Mouse (Mus musculus) forebrain, embryonic 11.5 days (tissue): ENCODE results near the gene Olfr1312. TPM values are rescaled to one million over a fixed set of nuclear protein-coding genes. Genes with fewer than 3 reads are reported as not detected.
"Not testable (repeated sequence)": the region's sequence is repeated elsewhere in the genome, so short reads cannot be mapped to it uniquely, and the experiment has no call there.

Experiments used
- ATAC-seq: fragments of 200-750 bp; cut with Nextera tagmentation; replicated peaks from 2 replicates; pipeline ENCODE4 v1.8.0; 2017; ENCODE audit warnings: moderate TSS enrichment; ENCODE audit not compliant: low FRiP score
- DNase-seq: peaks from one replicate; pipeline ENCODE4 v3.0.0-alpha.2; 2017; ENCODE audit warnings: low spot score
- H3K27ac ChIP-seq: fragments of 300-500 bp; sonication (generic); 2 replicates; pipeline ENCODE4 v1.5.1; 2014; ENCODE audit warnings: low read depth, low read length
- H3K27me3 ChIP-seq: fragments of 300-500 bp; sonication (generic); 2 replicates; pipeline ENCODE4 v1.6.1; 2014; ENCODE audit warnings: mild to moderate bottlenecking, low read length, mixed read lengths; ENCODE audit not compliant: control insufficient read depth, insufficient read depth
- H3K36me3 ChIP-seq: fragments of 300-500 bp; sonication (generic); 2 replicates; pipeline ENCODE4 v1.6.1; 2014; ENCODE audit warnings: mild to moderate bottlenecking, low read length, moderate library complexity, mixed read lengths; ENCODE audit not compliant: control insufficient read depth, insufficient read depth
- H3K4me1 ChIP-seq: fragments of 300-500 bp; sonication (generic); replicated peaks from 2 replicates; pipeline ENCODE4 v1.6.1; 2014; ENCODE audit warnings: low read length, mixed read lengths; ENCODE audit not compliant: control insufficient read depth, insufficient read depth
- H3K4me2 ChIP-seq: fragments of 300-500 bp; sonication (generic); 2 replicates; pipeline ENCODE4 v1.6.1; 2014; ENCODE audit warnings: low read depth, mild to moderate bottlenecking, low read length, moderate library complexity, mixed read lengths; ENCODE audit not compliant: severe bottlenecking
- H3K4me3 ChIP-seq: fragments of 300-500 bp; sonication (generic); 2 replicates; pipeline ENCODE4 v1.5.1; 2014; ENCODE audit warnings: low read depth, low read length
- H3K9ac ChIP-seq: fragments of 300-500 bp; sonication (generic); 2 replicates; pipeline ENCODE4 v1.6.1; 2014; ENCODE audit warnings: low read length
- H3K9me3 ChIP-seq: fragments of 300-500 bp; sonication (generic); 2 replicates; pipeline ENCODE4 v1.6.1; 2016; ENCODE audit warnings: low read length, mixed read lengths; ENCODE audit not compliant: control insufficient read depth
- WGBS: fragments of 180-500 bp; shearing (Covaris S2); extraction: QIAGEN DNeasy Blood & Tissue Kit; methylation state at CpG from one replicate; pipeline ENCODE4 v1.1.7; 2014; 5-methylcytosine and 5-hydroxymethylcytosine counted together
- polyA plus RNA-seq: library from polyadenylated mRNA; unstranded; fragments of >200 nt; fragmentation: Nextera tagmentation; extraction: Ambion mirVana; gene quantifications from 2 replicates; pipeline ENCODE4 v1.2.1, GENCODE M21; 2014

Olfr1312 gene
- not detected in 2 replicates for polyA plus RNA-seq

DNA sequence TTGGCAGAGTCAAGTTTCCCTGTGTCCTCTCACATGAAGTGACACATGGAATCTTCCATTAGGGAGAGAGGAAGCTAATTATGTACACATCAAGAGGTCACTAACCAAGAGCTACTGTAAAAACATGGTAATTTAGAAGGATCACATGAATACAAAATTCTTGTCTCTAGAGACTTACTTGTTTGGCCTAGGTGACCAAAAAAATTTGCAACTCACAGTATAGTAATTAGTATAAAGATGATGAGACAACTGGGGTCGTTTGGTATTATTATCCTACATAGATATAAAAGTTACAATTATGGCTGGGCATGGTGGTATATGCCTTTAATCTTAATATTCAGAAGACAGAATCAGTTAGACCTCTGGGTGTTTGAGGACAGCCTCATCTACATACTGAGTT is at the start of gene Olfr1312:
TSS of gene Olfr1312 (minus strand) at position 101 of the 400 bp plus-strand sequence.
- DNase-seq (no peak), ATAC-seq (no peak)
- Histone ChIP-seq H3K36me3 (no peaks in the 10 kb centered on the region), H3K27ac (no peak within 1 kb of the TSS), H3K27me3 (no peaks in the 10 kb centered on the region), H3K4me2 (no peak within 1 kb of the TSS), H3K4me1 (no peaks in the 10 kb centered on the region), H3K9ac (no peak within 1 kb of the TSS), H3K9me3 (no peaks in the 10 kb centered on the region), H3K4me3 (no peak within 1 kb of the TSS)
- WGBS = 56% methylated on average over 1 of the region's 1 CpGs

DNA sequence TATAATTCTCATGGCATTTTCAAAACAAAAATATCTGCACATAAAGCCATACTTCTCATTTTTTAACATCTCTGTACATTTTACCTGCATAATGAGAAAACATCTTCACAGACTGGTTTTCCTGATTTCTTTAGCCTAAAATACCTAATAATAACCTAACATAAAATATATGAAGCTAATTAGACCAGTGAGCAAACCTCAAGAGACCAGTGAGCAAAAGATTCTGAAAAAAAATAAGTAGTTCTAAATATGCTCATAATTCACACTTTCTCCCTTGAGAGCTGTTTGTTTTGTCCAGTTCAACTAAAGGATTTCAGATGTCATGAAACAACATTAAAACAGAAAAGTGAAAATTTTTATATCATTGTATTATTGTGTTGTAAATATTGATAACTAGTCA is 46.6 kb upstream of the Olfr1312 start, which contains the start of gene Olfr1314:
TSS of gene Olfr1314 (minus strand) at position 101 of the 400 bp plus-strand sequence.
- no peaks in the 10 kb centered on the region for H3K27me3 ChIP-seq
- H3K4me1 ChIP-seq = no peaks in the 10 kb centered on the region
- no peaks in the 10 kb centered on the region for H3K36me3 ChIP-seq
- H3K9ac ChIP-seq = no peak within 1 kb of the TSS
- no peak within 1 kb of the TSS for H3K27ac ChIP-seq
- DNase-seq = no peak
- ATAC-seq = no peak
- H3K4me2 ChIP-seq = no peak within 1 kb of the TSS
- no peak within 1 kb of the TSS for H3K4me3 ChIP-seq
- H3K9me3 ChIP-seq = no peaks in the 10 kb centered on the region

DNA sequence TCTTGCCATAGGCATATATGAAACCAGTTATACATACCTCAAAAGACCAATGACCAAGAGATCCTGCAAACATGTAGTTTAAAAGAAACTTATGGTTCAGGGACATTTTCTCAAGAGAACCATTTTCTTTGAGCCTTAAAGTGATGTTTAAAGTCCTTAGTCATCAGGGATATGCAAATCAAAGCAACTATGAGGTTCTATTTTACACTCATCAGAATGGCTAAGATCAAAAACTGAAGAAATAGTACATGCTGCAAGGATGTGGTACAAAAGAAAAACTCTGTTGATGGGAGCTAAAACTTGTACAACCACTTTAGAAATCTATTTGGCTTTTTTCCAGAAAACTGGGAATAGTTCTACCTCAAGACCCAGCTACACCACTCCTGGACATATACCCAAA is 27.7 kb upstream of the Olfr1312 start, which contains the start of gene Olfr1313:
TSS of gene Olfr1313 (minus strand) at position 101 of the 400 bp plus-strand sequence.
- Histone ChIP-seq H3K36me3 (no peaks in the 10 kb centered on the region), H3K9me3 (no peaks in the 10 kb centered on the region), H3K4me2 (no peak within 1 kb of the TSS), H3K4me3 (no peak within 1 kb of the TSS), H3K4me1 (no peaks in the 10 kb centered on the region), H3K27me3 (no peaks in the 10 kb centered on the region), H3K27ac (no peak within 1 kb of the TSS), H3K9ac (no peak within 1 kb of the TSS)
- ATAC-seq = no peak
- DNase-seq = no peak

DNA sequence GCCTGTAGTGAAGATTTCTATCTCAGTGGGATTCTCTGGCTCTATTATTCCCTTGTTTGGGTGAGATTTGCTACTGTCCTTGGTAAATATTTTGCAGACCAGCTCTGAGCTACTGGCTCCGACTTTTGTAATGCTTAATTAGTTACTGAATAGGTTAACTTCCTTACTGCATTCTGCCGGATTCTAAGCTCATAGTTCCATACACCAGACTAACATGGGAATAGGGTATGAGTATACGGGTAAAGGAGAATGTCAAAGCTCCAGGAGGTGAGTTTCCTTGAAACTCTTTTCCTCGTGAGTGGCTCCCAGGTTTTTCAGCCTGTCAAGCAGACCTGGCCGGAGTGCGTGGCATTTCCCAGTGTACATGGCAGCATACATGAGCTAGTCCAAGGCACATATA is 23.1 kb downstream of the Olfr1312 start:
- H3K4me3 ChIP-seq, ATAC-seq, H3K9ac ChIP-seq, H3K4me1 ChIP-seq, H3K4me2 ChIP-seq, H3K9me3 ChIP-seq, H3K36me3 ChIP-seq, H3K27me3 ChIP-seq, DNase-seq, H3K27ac ChIP-seq: not testable (repeated sequence)
- WGBS = 57% methylated on average over 6 of the region's 6 CpGs

DNA sequence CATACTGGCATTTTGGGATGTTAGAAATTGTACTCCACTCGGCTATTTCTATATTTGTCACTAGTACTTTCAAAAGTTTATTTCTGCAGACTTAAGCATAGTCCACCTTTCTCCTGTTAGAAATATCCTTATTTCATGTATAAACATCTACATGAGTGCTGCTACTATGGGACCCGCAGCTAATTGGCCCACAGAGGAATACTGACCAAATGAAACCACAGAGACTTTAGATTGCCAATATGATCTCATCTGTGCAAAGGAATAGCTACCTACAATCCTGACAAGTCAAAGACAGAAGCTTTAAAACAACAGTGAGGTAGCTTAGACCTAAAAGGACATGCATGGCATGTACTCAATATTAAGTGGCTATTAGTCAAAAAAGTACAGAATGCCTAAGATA is 25.7 kb downstream of the Olfr1312 start, which contains the start of gene Olfr1311:
TSS of gene Olfr1311 (minus strand) at position 101 of the 400 bp plus-strand sequence.
- 89% methylated on average over 2 of the region's 2 CpGs for WGBS
- H3K36me3 ChIP-seq = no peaks in the 10 kb centered on the region
- ATAC-seq (no peak), DNase-seq (no peak)
- H3K4me1 ChIP-seq = no peaks in the 10 kb centered on the region
- H3K27me3 ChIP-seq = no peaks in the 10 kb centered on the region
- no peak within 1 kb of the TSS for H3K4me3 ChIP-seq
- H3K9ac ChIP-seq = no peak within 1 kb of the TSS
- H3K9me3 ChIP-seq = no peaks in the 10 kb centered on the region
- no peak within 1 kb of the TSS for H3K27ac ChIP-seq
- H3K4me2 ChIP-seq = no peak within 1 kb of the TSS

DNA sequence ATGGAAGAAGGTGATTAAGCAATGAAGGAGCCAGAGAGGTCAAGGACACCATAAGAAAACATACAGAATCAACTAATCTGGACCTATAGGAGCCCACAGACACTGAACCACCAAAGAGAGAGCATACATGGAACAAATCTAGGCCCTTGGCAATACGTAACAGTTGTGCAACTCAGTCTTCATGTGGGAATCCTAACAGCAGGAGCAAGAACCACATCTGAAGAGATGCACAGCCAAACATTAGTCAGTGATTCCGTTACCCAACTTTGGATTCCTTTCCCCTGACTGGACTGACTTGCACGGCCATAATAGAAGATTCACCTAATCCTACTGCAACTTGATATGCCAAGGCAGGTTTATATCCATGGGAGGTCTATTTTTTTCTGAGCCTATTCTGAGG is 35.1 kb downstream of the Olfr1312 start:
- 82% methylated on average over 3 of the region's 3 CpGs for WGBS
- no peaks in the 10 kb centered on the region for H3K9me3 ChIP-seq
- no peaks in the 10 kb centered on the region for H3K4me1 ChIP-seq
- DNase-seq (no peak), ATAC-seq (no peak)
- no peaks in the 10 kb centered on the region for H3K36me3 ChIP-seq
- H3K27me3 ChIP-seq = no peaks in the 10 kb centered on the region
- H3K27ac ChIP-seq = no peak overlapping the region
- no peak overlapping the region for H3K9ac ChIP-seq
- H3K4me2 ChIP-seq = no peak overlapping the region
- no peak overlapping the region for H3K4me3 ChIP-seq

DNA sequence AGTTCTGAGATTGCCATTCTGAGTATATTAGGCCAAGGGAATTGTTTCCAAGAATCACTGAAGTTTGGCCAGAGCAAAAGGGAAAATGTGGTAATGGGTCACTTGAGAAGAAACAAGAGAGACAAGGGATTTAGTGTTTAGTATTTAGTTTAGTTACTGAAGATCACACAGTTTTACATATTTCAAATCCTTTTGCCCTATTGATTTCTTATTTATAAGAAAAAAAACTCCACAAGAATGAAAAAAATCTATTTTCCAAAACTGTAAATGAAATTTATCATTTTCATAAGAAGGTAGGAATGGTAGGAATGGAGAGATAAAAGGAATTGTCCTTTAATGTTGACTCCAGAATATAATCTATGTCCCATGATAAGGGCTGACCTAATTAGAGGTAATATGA is 37.4 kb downstream of the Olfr1312 start, which contains the start of gene Olfr1310:
TSS of gene Olfr1310 (minus strand) at position 101 of the 400 bp plus-strand sequence.
- no peaks in the 10 kb centered on the region for H3K9me3 ChIP-seq
- H3K36me3 ChIP-seq = no peaks in the 10 kb centered on the region
- H3K27ac ChIP-seq = no peak within 1 kb of the TSS

DNA sequence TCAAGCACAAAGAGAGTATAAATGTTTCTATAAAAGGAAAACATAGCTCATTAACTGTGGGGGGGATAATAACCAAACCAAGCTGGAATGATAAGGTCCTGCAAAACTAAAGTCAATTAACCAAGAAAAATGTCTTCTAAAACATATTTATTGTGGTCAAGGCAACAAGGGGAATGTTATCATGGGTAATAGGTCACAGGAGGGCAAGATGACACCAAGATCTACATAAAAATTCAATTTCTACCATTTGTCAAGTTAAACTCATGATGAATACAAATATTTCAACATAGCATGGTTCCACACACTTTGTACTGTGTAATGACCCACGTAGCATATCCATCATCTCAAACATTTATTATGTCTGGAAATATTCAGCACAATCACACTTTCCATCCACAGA is 59.9 kb downstream of the Olfr1312 start, which contains the start of gene Olfr1309:
TSS of gene Olfr1309 (minus strand) at position 101 of the 400 bp plus-strand sequence.
- no peaks in the 10 kb centered on the region for H3K9me3 ChIP-seq
- DNase-seq (no peak), ATAC-seq (no peak)
- H3K4me2 ChIP-seq = no peak within 1 kb of the TSS
- no peak within 1 kb of the TSS for H3K4me3 ChIP-seq
- no peaks in the 10 kb centered on the region for H3K27me3 ChIP-seq
- no peak within 1 kb of the TSS for H3K27ac ChIP-seq
- no peaks in the 10 kb centered on the region for H3K36me3 ChIP-seq
- WGBS = 78% methylated on average over 1 of the region's 1 CpGs
- H3K9ac ChIP-seq = no peak within 1 kb of the TSS
- no peaks in the 10 kb centered on the region for H3K4me1 ChIP-seq

More for the DNA sequence above, 37.4 kb downstream of the Olfr1312 start, which contains the start of gene Olfr1310:
- ATAC-seq (no peak), DNase-seq (no peak)
- Histone ChIP-seq H3K4me2 (no peak within 1 kb of the TSS), H3K9ac (no peak within 1 kb of the TSS), H3K27me3 (no peaks in the 10 kb centered on the region), H3K4me1 (no peaks in the 10 kb centered on the region), H3K4me3 (no peak within 1 kb of the TSS)
